Comparison of ENCODE assay signal across 22 mouse cellular contexts in the genomic region with DNA sequence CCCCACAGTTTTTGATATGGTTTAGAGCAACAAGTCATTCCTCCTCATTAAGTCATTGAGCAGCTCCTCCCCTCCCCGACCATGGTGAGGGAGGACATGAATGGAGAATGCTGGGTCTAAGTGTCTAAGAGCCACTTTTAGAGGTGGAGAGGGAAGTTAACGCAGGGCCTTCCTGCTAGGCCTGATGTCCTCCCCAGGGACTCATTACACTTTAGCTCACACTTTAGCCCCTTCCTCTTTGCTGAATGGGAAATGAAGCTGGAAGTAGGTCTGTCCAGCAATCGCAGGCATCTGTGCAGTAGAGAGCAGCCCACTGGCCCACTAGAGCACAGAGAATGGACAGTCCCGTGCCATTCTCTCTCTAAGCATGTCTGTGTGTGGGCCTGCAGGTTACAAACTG. TPM values are rescaled to one million over a fixed set of nuclear protein-coding genes. Genes with fewer than 3 reads are reported as not detected.
DNase-seq lines count a peak whose midpoint lies in the region; ATAC-seq and TF ChIP-seq lines count a peak whose summit lies in the region.
"Had no signal": no experiment of that assay in that cellular context is flagged by ENCODE, and none has a peak within 500 bp of the region (broad histone marks: within the 10 kb centered on the region; RNA-seq: fewer than 3 reads in every experiment).

No protein-coding gene starts in this region.

- no peak for TF ChIP-seq CTCF in spleen, adult 2 months (IDR thresholded peaks at IDR 0.05; ENCODE audit: extremely low read depth, insufficient read depth, insufficient read length, insufficient replicate concordance)
- TF ChIP-seq CTCF in CH12.LX (conservative IDR thresholded peaks at IDR 0.05 in 1 of 2, IDR thresholded peaks at IDR 0.05 in 1 of 2; ENCODE audit: low read depth in 2 of 2, low read length in 2 of 2): no peak

- no peak for TF ChIP-seq RAD21 in CH12.LX (IDR thresholded peaks at IDR 0.05; ENCODE audit: low read depth, low read length)

- in situ Hi-C loops in CH12.LX (cut with MboI; ENCODE audit: low pct_ligation_motif_present, low pct_unique_long_range_greater_than_20kb, low sequenced_read_pairs): no loop called here

- peak overlapping the region; percentile 57 for H3K27ac ChIP-seq in spleen, adult 2 months (ENCODE audit: insufficient read depth, low read length)
- H3K27ac ChIP-seq in CH12.LX (ENCODE audit: insufficient read depth, low read depth): peak overlapping the region; percentile 67
- H3K27ac ChIP-seq: embryonic facial prominence, embryonic 15.5 days; forebrain, embryonic 10.5 days; heart, embryonic 13.5 days had no signal

- peaks cover 14% of the 10 kb centered on the region for H3K79me2 ChIP-seq in CH12.LX (replicated peaks; ENCODE audit: control insufficient read depth, extremely low read depth, insufficient read depth, poor library complexity, severe bottlenecking)

- H3K27me3 ChIP-seq in spleen, adult 2 months (ENCODE audit: control insufficient read depth, insufficient read depth, low read length): no peaks in the 10 kb centered on the region
- no peaks in the 10 kb centered on the region for H3K27me3 ChIP-seq in CH12.LX (replicated peaks)
- H3K27me3 ChIP-seq: embryonic facial prominence, embryonic 15.5 days; heart, embryonic 13.5 days; Patski had no signal

- H3K4me3 ChIP-seq in spleen, adult 2 months (ENCODE audit: extremely low read depth, insufficient read depth, insufficient read length): no peak overlapping the region
- H3K4me3 ChIP-seq in CH12.LX (replicated peaks in 1 of 3; ENCODE audit: low read depth in 2 of 3, low read length in 2 of 3, poor library complexity in 1 of 3): no peak overlapping the region
- H3K4me3 ChIP-seq: embryonic facial prominence, embryonic 15.5 days; erythroblast, embryonic 14.5 days; forebrain, embryonic 10.5 days; heart, embryonic 13.5 days had no signal

- no peak overlapping the region for H3K9ac ChIP-seq in CH12.LX (ENCODE audit: insufficient read depth, low read depth)
- H3K9ac ChIP-seq: embryonic facial prominence, embryonic 15.5 days; heart, embryonic 13.5 days had no signal

- no peak for TF ChIP-seq POLR2A in spleen, adult 2 months (IDR thresholded peaks at IDR 0.05; ENCODE audit: low read depth, low read length)
- TF ChIP-seq POLR2A in CH12.LX (IDR thresholded peaks at IDR 0.05; ENCODE audit: low read depth, low read length): no peak

- 24% methylated on average over 4 of the region's 4 CpGs for WGBS in spleen, adult 2 months

- H3K9me3 ChIP-seq in CH12.LX (replicated peaks; ENCODE audit: low read length): peaks cover 12% of the 10 kb centered on the region
- H3K9me3 ChIP-seq: embryonic facial prominence, embryonic 15.5 days; forebrain, embryonic 10.5 days; heart, embryonic 13.5 days had no signal

- 0 out of 2 replicates have a peak overlapping the region, but pooled peaks have one; percentile 5 for H3K4me2 ChIP-seq in CH12.LX (ENCODE audit: insufficient read depth, low read depth, poor library complexity, severe bottlenecking)
- H3K4me2 ChIP-seq: embryonic facial prominence, embryonic 15.5 days; heart, embryonic 13.5 days had no signal

- peak in 1 of 2 experiments; percentile 28 for DNase-seq in spleen, adult 2 months (ENCODE audit: low read depth in 1 of 2, low spot score in 2 of 2)
- DNase-seq in spleen, postnatal 10 days (ENCODE audit: low spot score in 2 of 2): no peak
- peak; percentile 77 for DNase-seq in CH12.LX (ENCODE audit: extremely low read depth)
- no peak for DNase-seq in adrenal gland, postnatal 14 days
- DNase-seq in thymus, postnatal 0 days (ENCODE audit: low spot score): no peak
- DNase-seq: adrenal gland, postnatal 25 days; cerebellum, adult 11 months; cerebellum, adult 8-10 months; cerebellum, postnatal 14 days; embryo, embryonic 11 days; gastrocnemius, postnatal 14 days; heart, postnatal 36 days had no signal

- H3K4me1 ChIP-seq in spleen, adult 2 months (ENCODE audit: control insufficient read depth, insufficient read depth, insufficient read length): peaks cover 22% of the 10 kb centered on the region
- peaks cover 24 to 73% of the 10 kb centered on the region in 2 experiments for H3K4me1 ChIP-seq in CH12.LX (ENCODE audit: control insufficient read depth in 1 of 2, insufficient read depth in 2 of 2)
- H3K4me1 ChIP-seq: embryonic facial prominence, embryonic 15.5 days; forebrain, embryonic 10.5 days had no signal

- no peak for TF ChIP-seq EP300 in CH12.LX (IDR thresholded peaks at IDR 0.05; ENCODE audit: low read length)

- dilution Hi-C loops in CH12.LX (cut with MboI; ENCODE audit: extremely low pct_ligation_motif_present, extremely low pct_unique_long_range_greater_than_20kb, low sequenced_read_pairs): no loop called here

- ATAC-seq in neutrophil, adult 5-6 weeks (ENCODE audit: extremely low read depth, insufficient number of reproducible peaks, low FRiP score, poor library complexity, severe bottlenecking): peak; percentile 33
- ATAC-seq: activated CD4-positive, CD25-positive, alpha-beta regulatory T cell, adult 4 months; forebrain, embryonic 14.5 days; hindbrain, embryonic 16.5 days; inflammation-experienced regulatory T-cells, adult 6 months; Patski had no signal

- peaks cover 6% of the 10 kb centered on the region for H3K36me3 ChIP-seq in spleen, adult 2 months (ENCODE audit: control insufficient read depth, insufficient read depth, low read length)
- H3K36me3 ChIP-seq in CH12.LX (replicated peaks in 1 of 2; ENCODE audit: control insufficient read depth in 1 of 2, insufficient read depth in 1 of 2, low read length in 1 of 2): peaks cover 5 to 63% of the 10 kb centered on the region in 2 experiments
- H3K36me3 ChIP-seq: embryonic facial prominence, embryonic 15.5 days; forebrain, embryonic 10.5 days had no signal

TF ChIP-seq in CH12.LX, 34 proteins besides CTCF, POLR2A, EP300 and RAD21:
- TF ChIP-seq TBP (conservative IDR thresholded peaks at IDR 0.05; ENCODE audit: low read depth, low read length) (no peak), TCF12 (IDR thresholded peaks at IDR 0.05; ENCODE audit: low read depth, low read length) (no peak), BHLHE40 (IDR thresholded peaks at IDR 0.05; ENCODE audit: low read depth, low read length) (peak; percentile 54)

RNA-seq across cellular contexts. Expression of a gene that starts 10.0 kb away (rescaled TPM):
- 42.5 and 46.2 TPM in 2 replicates for polyA plus RNA-seq in spleen, adult 2 months (2012; rRNA removed)
- total RNA-seq in CH12.LX (2012; rRNA removed) (11.7 and 13.1 TPM in 2 replicates), CH12.LX (2014; rRNA removed) (28.9 and 29.4 TPM in 2 replicates)
- polyA plus RNA-seq in CH12.LX (2012; ENCODE audit: insufficient read length, low read depth): 47.2 and 55.7 TPM in 2 replicates
- total RNA-seq in neutrophil, adult 5-6 weeks (2017): 196 and 202 TPM in 2 replicates
- 54.8 and 61.4 TPM in 2 replicates for total RNA-seq in adrenal gland, postnatal 14 days (2021)
- polyA plus RNA-seq in thymus, postnatal 0 days (2015; fragmentation: Nextera tagmentation; extraction: Ambion mirVana): 30.9 and 31.9 TPM in 2 replicates

RNA-seq across cellular contexts. Expression of a gene that starts 27.9 kb away (rescaled TPM):
- 3.0 and 4.7 TPM in 2 replicates for polyA plus RNA-seq in spleen, adult 2 months (2012; rRNA removed)
- 32.4 and 46.9 TPM in 2 replicates for total RNA-seq in CH12.LX (2012; rRNA removed)
- 132 and 140 TPM in 2 replicates for total RNA-seq in CH12.LX (2014; rRNA removed)
- 101 and 121 TPM in 2 replicates for polyA plus RNA-seq in CH12.LX (2012; ENCODE audit: insufficient read length, low read depth)
- total RNA-seq in neutrophil, adult 5-6 weeks (2017): 21.5 and 35.6 TPM in 2 replicates
- 35.8 and 37.1 TPM in 2 replicates for total RNA-seq in adrenal gland, postnatal 14 days (2021)
- polyA plus RNA-seq in thymus, postnatal 0 days (2015; fragmentation: Nextera tagmentation; extraction: Ambion mirVana): 64.3 and 71.9 TPM in 2 replicates
